Mouse (Mus musculus) cerebellum, adult 2 months (tissue): ENCODE measurements around the gene Slc26a9.

Source experiments
- CTCF ChIP-seq: fragments of 200-500 bp; IDR thresholded peaks from 2 replicates; pipeline ENCODE4 v1.5.1; 2011; ENCODE audit warnings: low read depth, mild to moderate bottlenecking, control low read depth, low read length, moderate library complexity, borderline replicate concordance; ENCODE audit not compliant: insufficient read depth
- POLR2A ChIP-seq: fragments of 200-500 bp; IDR thresholded peaks from 2 replicates; pipeline ENCODE4 v1.6.1; 2011; ENCODE audit warnings: low read length, control low read depth, borderline replicate concordance; ENCODE audit not compliant: insufficient read depth

- TF ChIP-seq CTCF (no peak), POLR2A (no peak)
Observed at GRCm38 (mm10) chr1:131730639-131731437, 13.0 kb upstream of the Slc26a9 start.
